Mouse (Mus musculus) kidney, embryonic 16.5 days (tissue): ENCODE results near the gene Mier1. TPM values are rescaled to one million over a fixed set of nuclear protein-coding genes. Genes with fewer than 3 reads are reported as not detected.

Experiments
- ATAC-seq: fragments of 200-750 bp; cut with Nextera tagmentation; 2 replicates; pipeline ENCODE4 v1.8.0; 2017; ENCODE audit warnings: moderate TSS enrichment; ENCODE audit not compliant: low FRiP score, low TSS enrichment
- H3K27ac ChIP-seq: fragments of 300-500 bp; sonication (generic); 2 replicates; pipeline ENCODE4 v1.5.1; 2014; ENCODE audit warnings: low read length
- H3K27me3 ChIP-seq: fragments of 300-500 bp; sonication (generic); 2 replicates; pipeline ENCODE4 v1.6.1; 2014; ENCODE audit warnings: low read length, control low read depth, mixed read lengths; ENCODE audit not compliant: insufficient read depth
- H3K36me3 ChIP-seq: fragments of 300-500 bp; sonication (generic); 2 replicates; pipeline ENCODE4 v1.6.1; 2014; ENCODE audit warnings: low read length, control low read depth, mixed read lengths; ENCODE audit not compliant: insufficient read depth
- H3K4me1 ChIP-seq: fragments of 300-500 bp; sonication (generic); 2 replicates; pipeline ENCODE4 v1.6.1; 2014; ENCODE audit warnings: low read length, control low read depth, mixed read lengths; ENCODE audit not compliant: insufficient read depth
- H3K4me2 ChIP-seq: fragments of 300-500 bp; sonication (generic); replicated peaks from 2 replicates; pipeline ENCODE4 v1.6.1; 2014; ENCODE audit warnings: low read depth, low read length
- H3K4me3 ChIP-seq: fragments of 300-500 bp; sonication (generic); 2 replicates; pipeline ENCODE4 v1.5.1; 2014; ENCODE audit warnings: mild to moderate bottlenecking, low read length
- H3K9ac ChIP-seq: fragments of 300-500 bp; sonication (generic); replicated peaks from 2 replicates; pipeline ENCODE4 v1.6.1; 2014; ENCODE audit warnings: low read length
- H3K9me3 ChIP-seq: fragments of 300-500 bp; sonication (generic); 2 replicates; pipeline ENCODE4 v1.6.1; 2016; ENCODE audit warnings: low read length, control low read depth
- WGBS: fragments of 180-500 bp; shearing (Covaris S2); extraction: QIAGEN DNeasy Blood & Tissue Kit; methylation state at CpG from one replicate; pipeline ENCODE4 v1.1.7; 2014; 5-methylcytosine and 5-hydroxymethylcytosine counted together
- polyA plus RNA-seq: library from polyadenylated mRNA; unstranded; fragments of >200 nt; fragmentation: Nextera tagmentation; extraction: Ambion mirVana; gene quantifications from 2 replicates; pipeline ENCODE4 v1.2.1, GENCODE M21; 2015

Mier1 gene
- polyA plus RNA-seq, result 36.4 and 37.1 TPM in 2 replicates

GRCm38 (mm10) chr4:103114184-103115111 is at the start of gene Mier1, which contains the start of gene Wdr78:
Gene Mier1 (plus strand): TSS chr4:103114390.
Gene Wdr78 (minus strand): TSS chr4:103114555.
- Histone ChIP-seq H3K9me3 (no peaks in the 10 kb centered on the region), H3K4me2 (peak within 1 kb of the TSS; percentile 83), H3K4me3 (peak within 1 kb of the TSS; percentile 71), H3K27ac (peak within 1 kb of the TSS; percentile 99), H3K4me1 (peaks cover 19% of the 10 kb centered on the region), H3K27me3 (no peaks in the 10 kb centered on the region), H3K9ac (peak within 1 kb of the TSS; percentile 87), H3K36me3 (peaks cover 7% of the 10 kb centered on the region)
- WGBS, result under 1% methylated on average over 79 of the region's 90 CpGs
- ATAC-seq, result peak; percentile 99

- H3K27me3 ChIP-seq, result no peaks in the 10 kb centered on the region
- ATAC-seq, result no peak
- H3K4me3 ChIP-seq, result no peak overlapping the region
- H3K9me3 ChIP-seq, result no peaks in the 10 kb centered on the region
- H3K4me2 ChIP-seq, result no peak overlapping the region
- H3K36me3 ChIP-seq, result 0 out of 2 replicates have a peak, but pooled peaks cover under 1% of the 10 kb centered on the region
- no peak overlapping the region for H3K27ac ChIP-seq
- WGBS, result 71% methylated on average over 2 of the region's 2 CpGs
- no peak overlapping the region for H3K9ac ChIP-seq
- no peaks in the 10 kb centered on the region for H3K4me1 ChIP-seq
Measured at GRCm38 (mm10) chr4:103064421-103064820, 49.8 kb upstream of the Mier1 start.

GRCm38 (mm10) chr4:103064976-103065375 is 49.2 kb upstream of the Mier1 start:
- Histone ChIP-seq H3K27me3 (no peaks in the 10 kb centered on the region), H3K36me3 (no peaks in the 10 kb centered on the region), H3K9me3 (no peaks in the 10 kb centered on the region), H3K27ac (no peak overlapping the region), H3K9ac (no peak overlapping the region), H3K4me2 (no peak overlapping the region), H3K4me1 (no peaks in the 10 kb centered on the region), H3K4me3 (no peak overlapping the region)
- ATAC-seq, result no peak
- 82% methylated on average over 5 of the region's 5 CpGs for WGBS

GRCm38 (mm10) chr4:103067906-103068655 is 46.1 kb upstream of the Mier1 start:
- Histone ChIP-seq H3K4me3 (no peak overlapping the region), H3K27ac (no peak overlapping the region), H3K4me1 (no peaks in the 10 kb centered on the region), H3K27me3 (no peaks in the 10 kb centered on the region), H3K36me3 (no peaks in the 10 kb centered on the region), H3K9ac (no peak overlapping the region), H3K4me2 (no peak overlapping the region), H3K9me3 (no peaks in the 10 kb centered on the region)
- no peak for ATAC-seq
- WGBS, result 85% methylated on average over 6 of the region's 6 CpGs

GRCm38 (mm10) chr4:103070631-103071030 is 43.6 kb upstream of the Mier1 start:
- H3K27me3 ChIP-seq, result no peaks in the 10 kb centered on the region
- WGBS, result 91% methylated on average over 3 of the region's 3 CpGs
- no peak for ATAC-seq

GRCm38 (mm10) chr4:103085237-103085636 is 29.0 kb upstream of the Mier1 start:
- H3K4me1 ChIP-seq, result no peaks in the 10 kb centered on the region
- H3K27me3 ChIP-seq, result no peaks in the 10 kb centered on the region
- H3K4me3 ChIP-seq, result no peak overlapping the region
- H3K27ac ChIP-seq, result no peak overlapping the region
- ATAC-seq, result no peak
- no peaks in the 10 kb centered on the region for H3K36me3 ChIP-seq
- WGBS, result 87% methylated on average over 5 of the region's 5 CpGs
- no peak overlapping the region for H3K4me2 ChIP-seq
- no peaks in the 10 kb centered on the region for H3K9me3 ChIP-seq
- H3K9ac ChIP-seq, result no peak overlapping the region

More at GRCm38 (mm10) chr4:103070631-103071030, 43.6 kb upstream of the Mier1 start:
- no peak overlapping the region for H3K27ac ChIP-seq
- no peak overlapping the region for H3K4me2 ChIP-seq
- no peak overlapping the region for H3K9ac ChIP-seq
- H3K4me3 ChIP-seq, result no peak overlapping the region
- no peaks in the 10 kb centered on the region for H3K4me1 ChIP-seq
- H3K9me3 ChIP-seq, result no peaks in the 10 kb centered on the region
- H3K36me3 ChIP-seq, result no peaks in the 10 kb centered on the region

- no peak for ATAC-seq
- 92% methylated on average over 8 of the region's 8 CpGs for WGBS
- no peaks in the 10 kb centered on the region for H3K36me3 ChIP-seq
Measured at GRCm38 (mm10) chr4:103095921-103096320, 18.3 kb upstream of the Mier1 start.

GRCm38 (mm10) chr4:103098532-103098931 is 15.7 kb upstream of the Mier1 start:
- Histone ChIP-seq H3K27me3 (no peaks in the 10 kb centered on the region), H3K9ac (no peak overlapping the region), H3K9me3 (no peaks in the 10 kb centered on the region), H3K4me2 (no peak overlapping the region), H3K27ac (no peak overlapping the region), H3K4me1 (no peaks in the 10 kb centered on the region), H3K36me3 (no peaks in the 10 kb centered on the region), H3K4me3 (no peak overlapping the region)
- WGBS, result 95% methylated on average over 5 of the region's 5 CpGs
- no peak for ATAC-seq

More at GRCm38 (mm10) chr4:103095921-103096320, 18.3 kb upstream of the Mier1 start:
- H3K4me2 ChIP-seq, result no peak overlapping the region
- H3K9me3 ChIP-seq, result no peaks in the 10 kb centered on the region
- no peaks in the 10 kb centered on the region for H3K4me1 ChIP-seq
- no peaks in the 10 kb centered on the region for H3K27me3 ChIP-seq
- no peak overlapping the region for H3K27ac ChIP-seq
- no peak overlapping the region for H3K9ac ChIP-seq
- no peak overlapping the region for H3K4me3 ChIP-seq

GRCm38 (mm10) chr4:103112651-103113050 is 1.5 kb upstream of the Mier1 start:
- H3K4me2 ChIP-seq, result peak overlapping the region; percentile 83
- no peak for ATAC-seq
- no peak overlapping the region for H3K27ac ChIP-seq
- peak overlapping the region; percentile 71 for H3K4me3 ChIP-seq
- WGBS, result 27% methylated on average over 7 of the region's 7 CpGs
- peak overlapping the region; percentile 87 for H3K9ac ChIP-seq
- H3K9me3 ChIP-seq, result no peaks in the 10 kb centered on the region
- peaks cover 19% of the 10 kb centered on the region for H3K4me1 ChIP-seq
- no peaks in the 10 kb centered on the region for H3K27me3 ChIP-seq
- peaks cover 7% of the 10 kb centered on the region for H3K36me3 ChIP-seq
